Mouse (Mus musculus): ENCODE measurements at regions not wholly inside any gene's neighbourhood (a gene's known extent, or its start where the extent isn't known, plus 50 kb on each side); places are given as distances from the start of the nearest gene placed in this dataset.

- TF ChIP-seq POLR2A (IDR thresholded peaks at IDR 0.05; ENCODE audit: borderline replicate concordance, insufficient read depth, low read length) (no peak), CTCF (IDR thresholded peaks at IDR 0.05; ENCODE audit: borderline replicate concordance, insufficient read depth, low read depth, low read length) (no peak)
Measured at GRCm38 (mm10) chr1:168016375-168016890, 327.4 kb downstream of the Lmx1a start.

Data from cerebellum, adult 2 months (tissue).